Mouse (Mus musculus) embryo, embryonic 11.5 days (tissue): ENCODE data around the gene Btbd35f6.
"Not testable (repeated sequence)": the region's sequence is repeated elsewhere in the genome, so short reads cannot be mapped to it uniquely, and the experiment has no call there.

ENCODE experiments used
- DNase-seq: peaks from one replicate; pipeline ENCODE4 v3.0.0-alpha.2; 2012; ENCODE audit warnings: low read depth, low spot score

Btbd35f6 gene

GRCm38 (mm10) chrX:33956440-33956839 lies at the start of gene Btbd35f6:
TSS of gene Btbd35f6 (minus strand) at chrX:33956540.
- DNase-seq, result not testable (repeated sequence)

GRCm38 (mm10) chrX:33986716-33987115 lies 30.4 kb upstream of the Btbd35f6 start, which contains the start of gene Gm21870:
TSS of gene Gm21870 (minus strand) at chrX:33986816.
- DNase-seq, result not testable (repeated sequence)

DNA sequence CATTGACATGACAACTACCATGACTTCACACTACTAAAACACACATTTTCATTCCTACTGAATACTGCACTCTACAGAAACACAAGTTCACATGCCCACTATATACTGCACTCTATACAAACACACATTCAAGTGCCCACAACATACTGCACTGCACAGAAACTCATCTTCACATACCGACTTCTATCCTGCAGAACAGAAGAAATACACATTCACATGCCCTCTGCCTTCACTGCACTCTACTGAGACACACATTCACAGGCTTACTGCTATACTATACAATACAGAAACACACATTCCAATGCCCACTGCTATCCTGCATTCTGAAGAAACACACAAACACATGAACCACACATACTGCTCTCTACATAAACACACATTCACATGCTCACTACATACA lies 26.1 kb downstream of the Btbd35f6 start:
- DNase-seq, result not testable (repeated sequence)

DNA sequence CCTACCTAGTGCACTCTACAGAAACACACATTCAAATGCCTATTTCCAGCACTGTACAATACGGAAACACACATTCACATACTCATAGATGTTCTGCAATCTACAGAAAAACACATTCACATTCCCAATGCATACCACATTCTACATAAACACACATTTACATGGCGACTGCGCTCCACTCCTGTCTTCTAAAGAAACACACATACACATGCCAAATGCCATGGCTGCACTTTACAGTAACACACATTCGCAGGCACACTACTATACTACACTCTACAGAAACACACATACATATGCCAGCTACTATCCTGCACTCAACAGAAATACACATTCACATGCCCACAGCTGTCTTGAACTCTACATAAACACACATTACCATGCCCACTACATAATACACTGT lies 28.1 kb downstream of the Btbd35f6 start:
- DNase-seq, result not testable (repeated sequence)

DNA sequence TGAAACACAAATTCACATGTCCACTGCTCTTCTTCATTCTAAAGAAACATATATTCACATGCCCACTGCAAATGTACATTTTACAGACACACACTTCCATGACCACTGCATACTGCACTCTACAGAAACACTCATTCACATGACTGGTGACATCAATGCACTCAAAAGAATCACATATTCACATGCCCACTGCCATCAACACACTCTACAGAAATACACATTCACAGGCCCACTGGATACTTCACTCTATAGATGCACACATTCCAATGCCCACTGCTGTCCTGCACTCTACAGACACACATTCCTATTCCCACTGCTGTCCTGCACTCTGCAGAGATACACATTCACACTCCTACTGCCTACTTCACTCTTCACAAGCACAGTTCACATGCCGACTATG lies 30.0 kb downstream of the Btbd35f6 start:
- not testable (repeated sequence) for DNase-seq

DNA sequence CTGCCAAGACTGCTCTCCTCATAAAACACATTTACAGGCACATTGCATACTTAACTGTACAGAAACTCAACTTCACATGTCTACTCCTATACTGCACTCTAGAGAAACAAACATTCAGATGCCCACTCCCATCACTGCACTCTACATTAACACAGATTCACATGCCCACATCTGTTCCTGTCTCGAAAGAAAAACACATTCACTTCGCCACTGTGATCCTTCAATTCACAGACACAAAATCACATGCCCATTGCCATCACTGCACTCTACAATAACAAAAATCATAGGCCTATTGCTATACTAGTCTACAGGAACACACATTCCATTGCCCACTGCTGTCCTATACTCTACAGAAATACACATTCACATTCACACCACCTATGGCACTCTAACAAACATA lies 30.9 kb downstream of the Btbd35f6 start:
- DNase-seq, result not testable (repeated sequence)
